Mouse (Mus musculus): ENCODE results near the gene Pygo2.
A peak's percentile ranks its signal among the peaks of the same experiment; 100 is the strongest.

The Pygo2 gene

GRCm38 (mm10) chr3:89430171-89431159 is at the start of gene Pygo2:
TSS of gene Pygo2 (plus strand) at chr3:89430214.
- DNase-seq (ENCODE audit: low spot score): peak; percentile 94

DNA sequence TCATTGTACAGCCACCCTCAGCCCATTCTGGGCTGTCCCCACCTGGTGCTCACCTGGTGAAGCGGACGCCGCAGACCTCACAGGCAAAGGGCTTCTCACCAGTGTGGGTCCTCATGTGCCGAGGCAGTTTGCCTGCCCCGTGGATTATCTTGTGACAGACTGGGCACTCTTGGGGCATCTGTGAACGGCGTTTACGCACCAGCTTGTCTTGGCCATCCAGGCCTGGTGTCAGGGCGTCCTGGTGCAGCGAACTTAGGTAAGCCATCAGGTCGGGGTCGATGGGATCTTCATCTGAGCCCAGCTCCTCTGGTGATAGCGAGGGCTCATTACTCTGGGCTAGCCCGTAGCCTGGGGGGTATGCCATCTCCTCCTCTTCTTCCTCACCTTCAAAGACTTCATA is 49.7 kb upstream of the Pygo2 start:
- DNase-seq (ENCODE audit: low spot score): no peak

- DNase-seq (ENCODE audit: low spot score): no peak
These were observed 49.3 kb upstream of the Pygo2 start for GRCm38 (mm10) chr3:89380711-89381110.

- no peak for DNase-seq (ENCODE audit: low spot score)
These were observed 48.8 kb upstream of the Pygo2 start for GRCm38 (mm10) chr3:89381233-89381632.

DNA sequence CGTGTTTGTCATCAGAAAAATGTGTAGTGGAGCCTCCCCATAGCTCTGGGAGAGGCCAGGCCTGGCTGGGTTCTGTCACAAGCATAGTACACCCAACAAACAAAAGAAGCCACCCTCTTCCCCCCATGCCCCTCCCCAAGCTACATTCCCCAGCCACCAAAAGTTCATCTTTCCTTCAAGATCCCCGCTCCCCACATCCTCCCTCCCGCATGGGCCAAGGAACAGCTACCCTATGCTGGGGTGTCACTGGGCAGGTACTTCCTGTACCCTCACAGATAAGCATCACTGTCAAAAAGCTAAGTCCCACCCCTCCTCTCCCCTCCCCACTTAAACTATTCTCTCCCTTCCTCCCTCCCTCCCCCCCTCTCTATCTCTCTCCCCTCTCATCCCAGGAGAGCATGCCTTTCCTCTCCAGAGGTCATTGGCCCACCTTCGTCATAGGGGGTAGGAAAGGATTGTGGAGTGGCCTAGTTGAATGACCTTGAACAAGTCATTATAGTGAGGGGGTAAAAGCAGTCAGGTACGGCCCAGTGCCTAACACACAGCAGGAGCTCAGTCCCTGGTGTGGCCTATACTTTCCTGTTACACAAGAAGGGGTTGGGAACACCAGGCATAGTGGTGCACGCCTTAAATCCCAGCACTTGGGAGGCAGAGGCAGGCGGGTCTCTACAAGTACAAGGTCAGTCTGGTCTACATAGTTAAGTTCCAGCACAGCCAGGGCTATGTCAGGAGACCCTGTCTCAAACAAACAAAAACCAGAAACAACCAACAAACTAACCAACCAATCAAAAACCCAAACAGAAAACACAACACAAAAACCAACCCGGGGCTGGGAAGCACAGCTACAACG is 47.8 kb upstream of the Pygo2 start:
- no peak for DNase-seq (ENCODE audit: low spot score)

DNA sequence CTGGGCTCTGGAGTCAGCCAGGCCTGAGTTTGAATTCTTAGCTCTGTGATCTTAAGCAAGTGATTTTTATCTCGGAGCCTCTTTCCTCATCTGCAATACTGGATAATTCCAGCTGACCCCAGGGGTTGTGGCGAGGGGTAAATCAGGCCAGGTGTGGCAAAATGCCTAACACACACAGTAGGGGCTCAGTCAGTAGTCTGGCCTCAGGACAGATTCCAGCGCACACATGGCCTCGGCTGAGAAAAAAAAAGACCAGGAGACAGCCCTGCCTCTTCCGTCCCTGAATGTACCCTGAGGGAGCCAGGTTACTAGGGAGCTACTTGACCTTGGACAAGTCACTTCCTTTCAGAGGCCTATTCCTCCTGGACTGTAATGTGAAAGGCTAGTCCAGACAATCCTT is 47.1 kb upstream of the Pygo2 start:
- no peak for DNase-seq (ENCODE audit: low spot score)

- no peak for DNase-seq (ENCODE audit: low spot score)
These were observed 46.3 kb upstream of the Pygo2 start for GRCm38 (mm10) chr3:89383651-89384255.

- DNase-seq (ENCODE audit: low spot score): no peak
These were observed 45.5 kb upstream of the Pygo2 start for GRCm38 (mm10) chr3:89384331-89385076.

DNA sequence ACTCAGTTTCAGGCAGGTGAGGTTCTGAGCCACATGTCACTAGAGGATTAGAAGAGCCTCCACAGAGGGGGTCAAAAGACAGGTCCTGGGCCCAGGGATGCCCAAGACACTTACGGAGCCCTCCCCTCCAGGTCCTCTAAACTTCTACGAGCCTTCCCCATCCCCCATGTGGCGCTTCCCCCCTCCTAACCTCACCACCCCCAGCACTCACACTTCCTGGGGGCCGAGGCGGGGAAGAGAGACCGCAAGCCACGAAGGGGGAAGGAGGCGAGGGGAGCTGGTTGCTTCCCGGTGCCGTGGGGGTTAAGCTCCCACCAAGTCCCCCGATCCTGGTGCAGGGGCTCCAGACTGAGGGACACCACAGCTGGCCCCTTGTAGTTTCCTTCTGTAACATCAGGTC is 44.6 kb upstream of the Pygo2 start:
- no peak for DNase-seq (ENCODE audit: low spot score)

DNA sequence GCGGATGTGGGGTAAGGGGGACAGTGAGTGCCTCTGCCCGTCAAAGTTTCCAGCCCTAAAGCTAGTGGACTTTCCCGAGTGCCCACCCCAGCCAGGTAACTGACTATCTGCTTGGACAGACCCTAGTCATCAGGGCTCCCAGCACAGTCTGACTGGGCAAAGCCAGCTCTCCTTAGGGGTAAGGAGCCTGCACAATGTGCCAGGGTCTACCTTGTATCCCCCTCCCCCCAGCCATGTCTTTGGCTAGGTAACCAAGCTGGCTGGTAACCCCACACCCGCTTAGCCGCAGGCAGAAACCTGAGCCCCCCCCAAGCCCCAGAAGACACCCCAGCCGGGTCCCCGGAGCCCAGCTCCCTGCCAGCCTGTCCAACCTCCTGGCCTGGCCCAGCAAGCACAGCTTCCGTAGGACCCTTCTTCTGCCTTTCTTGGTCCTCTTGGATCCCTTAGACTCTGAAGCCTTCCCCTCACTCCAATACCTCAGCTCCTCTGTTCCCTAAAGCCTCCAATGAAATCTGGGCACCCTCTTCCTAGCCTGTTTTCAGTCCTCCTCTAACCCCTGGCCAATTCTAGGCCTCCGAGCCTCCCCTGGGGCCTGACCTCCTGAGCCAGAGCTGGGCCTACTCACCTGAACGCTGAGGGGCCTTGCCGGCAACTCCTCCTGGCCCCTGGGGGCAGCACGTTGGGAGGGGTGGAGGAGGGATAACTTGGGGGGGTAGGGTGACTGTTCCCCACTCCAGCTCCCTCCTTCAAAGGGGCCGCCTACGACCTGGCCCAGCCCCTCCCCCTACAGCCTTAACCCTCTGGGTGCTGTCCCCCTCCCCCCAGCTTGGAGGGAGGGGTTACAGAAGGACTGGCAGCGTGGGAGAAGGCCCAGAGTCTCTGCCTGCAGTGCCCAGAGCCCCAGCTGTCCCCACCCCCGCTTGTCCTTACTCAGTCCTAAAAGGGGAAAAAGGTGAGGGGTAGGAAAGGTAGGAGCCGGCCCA is 43.3 kb upstream of the Pygo2 start:
- DNase-seq (ENCODE audit: low spot score): no peak

DNA sequence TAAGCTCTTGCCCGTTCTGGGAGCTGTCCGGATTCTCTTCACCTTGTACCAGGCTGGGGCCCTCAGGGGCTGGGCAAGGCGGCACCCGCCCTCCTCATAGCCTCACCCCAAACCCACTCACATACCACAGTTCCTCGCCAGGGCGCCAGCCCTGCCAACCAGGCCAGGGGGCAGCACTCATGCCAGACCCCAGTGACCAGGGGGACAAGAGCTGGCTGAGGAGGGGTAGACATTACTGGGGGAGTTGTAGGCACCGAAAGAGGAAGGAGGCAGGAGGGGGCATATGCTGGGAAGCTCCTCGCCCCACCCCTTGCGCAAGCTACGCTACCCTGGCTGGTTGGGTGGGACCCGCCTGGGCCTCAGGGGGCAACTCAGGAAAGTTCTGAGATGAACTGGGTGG is 42.4 kb upstream of the Pygo2 start:
- DNase-seq (ENCODE audit: low spot score): no peak

GRCm38 (mm10) chr3:89388134-89388881 is 41.7 kb upstream of the Pygo2 start:
- DNase-seq (ENCODE audit: low spot score): no peak

GRCm38 (mm10) chr3:89388901-89389740 is 40.9 kb upstream of the Pygo2 start:
- no peak for DNase-seq (ENCODE audit: low spot score)

DNA sequence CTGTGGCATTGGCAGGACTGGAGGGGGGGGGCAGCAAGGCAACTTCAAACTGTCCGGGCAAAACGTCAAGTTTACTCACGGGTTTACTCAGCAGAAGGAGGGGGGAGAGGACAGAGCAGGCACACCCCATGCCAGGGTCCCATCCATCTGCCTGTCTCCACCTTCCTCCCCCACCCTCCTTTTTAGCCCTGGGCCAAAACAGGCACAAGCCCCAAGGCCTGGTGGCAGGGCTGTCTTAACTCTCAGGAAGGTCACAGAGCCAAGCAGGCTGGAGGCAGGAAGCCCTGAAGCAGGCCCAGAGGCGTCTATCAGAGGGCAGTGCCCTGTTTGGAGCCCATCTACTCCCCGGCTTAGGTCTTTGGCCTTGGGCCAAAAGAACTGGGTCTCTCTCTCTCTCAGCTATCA is 39.9 kb upstream of the Pygo2 start:
- DNase-seq (ENCODE audit: low spot score): no peak

DNA sequence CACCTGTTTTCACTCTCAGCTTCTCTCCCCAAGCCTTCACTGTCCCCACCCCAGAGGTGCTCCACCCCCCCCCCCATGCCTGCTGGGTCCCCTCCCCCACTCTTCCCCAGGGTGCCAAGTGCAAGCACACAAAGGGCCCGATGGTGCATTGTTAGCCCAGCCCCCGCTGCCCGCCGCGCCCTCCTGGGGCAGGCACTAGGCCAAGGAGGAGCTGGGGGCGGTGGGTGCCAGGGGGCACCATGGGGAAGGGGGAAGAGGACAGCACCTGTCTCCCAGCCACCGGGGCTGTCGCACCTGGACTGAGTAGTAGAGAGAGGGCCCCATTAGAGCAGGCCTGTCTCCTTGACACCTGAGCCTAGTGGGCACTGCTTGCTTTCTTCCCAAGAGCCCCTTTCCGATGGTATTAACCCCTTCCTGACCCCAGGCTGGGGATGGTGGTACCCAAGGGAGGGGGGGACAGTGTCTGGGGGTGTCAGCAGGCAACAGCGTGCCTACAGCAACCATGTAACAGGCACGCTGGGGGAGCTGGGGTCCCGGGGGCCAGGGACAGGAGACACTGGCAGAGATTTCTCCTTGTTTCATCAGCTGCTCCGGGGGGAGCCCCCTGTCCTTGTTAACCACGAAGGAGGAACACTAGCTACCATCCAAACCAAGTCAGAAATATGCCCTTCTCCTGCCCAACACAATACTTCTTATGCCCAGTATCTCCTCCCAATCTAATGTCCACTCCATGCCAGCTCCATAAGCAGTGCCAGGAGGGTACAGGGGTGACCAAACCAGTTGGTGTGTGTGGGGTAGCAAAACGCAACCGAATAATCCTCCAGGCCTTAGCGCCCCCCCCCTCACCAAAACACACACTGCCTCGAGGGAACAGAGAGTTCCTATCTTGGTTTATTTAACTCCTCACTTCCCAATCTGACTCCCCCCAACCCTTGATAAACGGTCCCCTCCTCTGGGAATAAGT is 39.0 kb upstream of the Pygo2 start:
- DNase-seq (ENCODE audit: low spot score): no peak

DNA sequence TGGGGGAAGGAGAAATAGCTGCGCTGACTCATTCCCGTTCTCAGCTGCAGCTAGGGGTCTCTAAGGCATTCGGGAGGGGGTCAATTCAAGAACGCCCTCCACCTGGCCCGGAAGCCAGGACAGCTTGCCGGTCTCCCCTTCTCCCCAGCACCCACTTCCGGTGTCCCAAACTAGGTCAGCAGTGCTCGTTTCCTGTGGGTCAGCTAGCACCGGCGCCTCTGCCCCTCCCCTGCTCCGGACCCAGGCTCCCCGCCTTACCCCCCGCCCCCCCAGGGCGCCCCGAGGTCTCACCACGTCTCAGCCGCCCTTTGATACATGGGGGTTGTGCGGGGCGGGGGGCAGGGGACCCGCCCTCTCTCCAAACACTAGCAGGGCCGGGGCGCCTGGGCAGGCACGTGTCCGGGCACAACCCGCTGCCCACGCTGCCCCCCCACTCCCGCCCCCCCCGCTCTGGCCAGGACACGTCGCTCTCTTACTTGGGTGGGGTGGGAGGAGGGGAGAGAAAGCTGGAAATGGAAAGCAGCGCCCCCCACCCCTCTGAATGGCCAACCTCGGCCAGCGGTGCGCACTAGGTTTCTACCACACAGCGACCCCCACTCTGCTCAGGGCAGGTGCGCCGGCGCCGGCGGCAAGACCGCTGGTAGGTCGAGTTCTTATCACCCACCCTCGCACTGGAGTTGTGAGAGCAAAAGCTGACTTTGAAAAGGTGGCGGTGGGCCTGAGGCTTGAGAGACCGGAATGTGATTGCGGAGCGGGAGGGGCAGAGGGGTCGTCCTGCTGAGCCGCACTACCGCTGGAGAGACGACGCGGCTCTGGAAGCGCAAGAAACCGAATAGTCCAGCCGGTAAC is 38.1 kb upstream of the Pygo2 start:
- no peak for DNase-seq (ENCODE audit: low spot score)

DNA sequence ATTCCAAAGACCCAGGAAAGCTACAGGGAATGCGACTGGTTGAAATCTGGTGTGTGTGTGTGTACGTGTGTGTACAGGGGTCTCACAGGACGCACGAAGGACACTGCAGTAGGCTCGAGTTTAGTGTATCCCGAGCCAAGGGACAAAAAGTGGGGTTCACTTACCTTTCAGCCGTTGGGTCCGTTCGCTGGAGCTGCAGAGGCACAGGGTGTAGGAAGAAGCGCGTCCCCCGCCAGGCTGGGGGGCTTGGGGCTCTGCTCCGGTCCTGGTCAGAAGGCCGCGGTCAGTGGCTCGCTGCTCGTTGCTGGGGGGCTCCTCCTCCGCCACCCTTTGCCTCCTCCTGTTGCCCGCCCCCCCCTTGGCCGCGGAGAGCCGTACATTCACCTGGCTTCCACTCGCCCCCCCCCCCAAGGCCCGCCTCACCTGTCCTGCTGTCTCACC is 37.1 kb upstream of the Pygo2 start:
- no peak for DNase-seq (ENCODE audit: low spot score)

Data from layer of hippocampus, adult 11-12 months (tissue).